Mouse (Mus musculus): ENCODE measurements at regions not wholly inside any gene's neighbourhood (a gene's known extent, or its start where the extent isn't known, plus 50 kb on each side); places are given as distances from the start of the nearest gene placed in this dataset.
"Not testable (repeated sequence)": the region's sequence is repeated elsewhere in the genome, so short reads cannot be mapped to it uniquely, and the experiment has no call there.

DNA sequence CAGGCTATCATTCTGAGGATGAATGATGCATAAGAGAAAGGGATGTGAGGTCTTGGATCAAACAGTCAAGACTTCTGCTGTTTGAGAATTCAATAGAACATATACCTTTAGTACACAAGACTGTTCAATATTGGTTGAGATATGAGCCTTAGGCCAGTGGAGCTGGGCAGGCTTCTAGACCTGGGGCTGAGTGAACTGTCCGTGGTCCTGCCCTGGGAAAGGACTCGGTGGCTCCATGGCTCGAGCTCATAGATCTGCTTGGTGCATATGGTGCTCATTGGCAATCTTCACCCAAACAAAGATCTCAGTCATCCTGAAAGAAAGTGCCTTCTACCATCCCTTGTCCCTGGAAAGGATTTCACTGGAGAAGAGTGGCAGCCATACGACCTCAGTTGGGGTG is 233.7 kb downstream of the Glrx3 start:
- H3K27ac ChIP-seq (ENCODE audit: control insufficient read depth, insufficient read depth, low read length) = no peak overlapping the region
- no peak overlapping the region for H3K4me3 ChIP-seq (ENCODE audit: control insufficient read depth, insufficient read depth, low read length)
- no peaks in the 10 kb centered on the region for H3K27me3 ChIP-seq (ENCODE audit: control insufficient read depth, insufficient read depth, low read length)
- H3K4me1 ChIP-seq (replicated peaks; ENCODE audit: control insufficient read depth, insufficient read depth, low read length) = no peaks in the 10 kb centered on the region
- WGBS = 60% methylated on average over 4 of the region's 4 CpGs
- no peaks in the 10 kb centered on the region for H3K36me3 ChIP-seq (ENCODE audit: control insufficient read depth, insufficient read depth, low read length)
- TF ChIP-seq CTCF (IDR thresholded peaks at IDR 0.05; ENCODE audit: borderline replicate concordance, control insufficient read depth, extremely low read depth, insufficient read depth, low read length, poor library complexity) (no peak), POLR2A (IDR thresholded peaks at IDR 0.05; ENCODE audit: control insufficient read depth, extremely low read depth, insufficient read depth, low read length, poor library complexity) (no peak)
- DNase-seq = no peak

DNA sequence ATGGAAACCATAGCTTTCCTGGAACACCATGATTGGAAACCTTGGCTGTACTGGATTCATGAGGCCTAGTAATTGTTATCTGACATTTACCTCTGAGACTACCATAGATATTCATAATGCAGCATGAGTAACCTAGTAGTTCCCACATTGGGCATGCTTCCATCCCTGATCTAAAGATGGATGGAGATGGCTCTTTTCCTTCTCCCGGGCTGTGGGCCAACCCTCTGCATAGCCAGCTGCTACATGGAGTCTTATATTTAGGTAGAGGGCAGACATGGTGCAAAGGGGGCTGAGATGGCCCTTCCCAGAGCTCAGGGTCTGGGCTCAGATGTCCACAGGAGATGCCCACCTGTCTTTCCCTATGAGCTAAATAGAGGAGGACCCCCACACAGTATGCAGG is 237.2 kb downstream of the Glrx3 start:
- Histone ChIP-seq H3K36me3 (ENCODE audit: control insufficient read depth, insufficient read depth, low read length) (no peaks in the 10 kb centered on the region), H3K4me3 (ENCODE audit: control insufficient read depth, insufficient read depth, low read length) (no peak overlapping the region), H3K27ac (ENCODE audit: control insufficient read depth, insufficient read depth, low read length) (no peak overlapping the region), H3K4me1 (replicated peaks; ENCODE audit: control insufficient read depth, insufficient read depth, low read length) (no peaks in the 10 kb centered on the region), H3K27me3 (ENCODE audit: control insufficient read depth, insufficient read depth, low read length) (no peaks in the 10 kb centered on the region)
- TF ChIP-seq CTCF (IDR thresholded peaks at IDR 0.05; ENCODE audit: borderline replicate concordance, control insufficient read depth, extremely low read depth, insufficient read depth, low read length, poor library complexity) (no peak), POLR2A (IDR thresholded peaks at IDR 0.05; ENCODE audit: control insufficient read depth, extremely low read depth, insufficient read depth, low read length, poor library complexity) (no peak)
- no peak for DNase-seq
- WGBS = 89% methylated on average over 1 of the region's 1 CpGs

- H3K27ac ChIP-seq (ENCODE audit: control insufficient read depth, insufficient read depth, low read length) = no peak overlapping the region
- H3K36me3 ChIP-seq (ENCODE audit: control insufficient read depth, insufficient read depth, low read length) = no peaks in the 10 kb centered on the region
- no peak overlapping the region for H3K4me3 ChIP-seq (ENCODE audit: control insufficient read depth, insufficient read depth, low read length)
- H3K27me3 ChIP-seq (ENCODE audit: control insufficient read depth, insufficient read depth, low read length) = no peaks in the 10 kb centered on the region
- WGBS = 89% methylated on average over 5 of the region's 5 CpGs
- DNase-seq = no peak
- H3K4me1 ChIP-seq (replicated peaks; ENCODE audit: control insufficient read depth, insufficient read depth, low read length) = no peaks in the 10 kb centered on the region
- TF ChIP-seq POLR2A (IDR thresholded peaks at IDR 0.05; ENCODE audit: control insufficient read depth, extremely low read depth, insufficient read depth, low read length, poor library complexity) = no peak
- no peak for TF ChIP-seq CTCF (IDR thresholded peaks at IDR 0.05; ENCODE audit: borderline replicate concordance, control insufficient read depth, extremely low read depth, insufficient read depth, low read length, poor library complexity)
Observed at GRCm38 (mm10) chr7:137675381-137675780, 238.0 kb downstream of the Glrx3 start.

DNA sequence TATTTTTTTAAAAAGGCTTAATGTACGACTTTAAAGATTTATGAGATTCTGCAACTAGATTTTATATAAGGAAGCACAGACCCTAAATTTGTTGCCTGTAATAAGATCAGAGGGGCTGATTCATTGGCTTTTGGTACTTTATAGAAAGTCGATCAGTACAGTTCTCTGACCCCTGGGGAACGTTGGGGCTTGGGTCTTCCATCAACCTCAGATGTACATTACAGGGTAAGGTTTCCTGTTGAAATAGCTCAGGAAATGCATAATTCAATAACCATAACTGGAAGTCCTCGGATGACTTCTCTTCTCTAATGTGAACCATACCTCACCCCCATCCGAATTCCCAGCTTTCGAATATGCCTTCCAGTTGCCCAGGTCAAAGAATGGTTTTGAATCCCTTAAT is 247.4 kb downstream of the Glrx3 start:
- no peak for DNase-seq
- H3K27me3 ChIP-seq (ENCODE audit: control insufficient read depth, insufficient read depth, low read length) = no peaks in the 10 kb centered on the region
- no peak overlapping the region for H3K27ac ChIP-seq (ENCODE audit: control insufficient read depth, insufficient read depth, low read length)
- H3K4me1 ChIP-seq (replicated peaks; ENCODE audit: control insufficient read depth, insufficient read depth, low read length) = no peaks in the 10 kb centered on the region
- H3K36me3 ChIP-seq (ENCODE audit: control insufficient read depth, insufficient read depth, low read length) = no peaks in the 10 kb centered on the region
- no peak overlapping the region for H3K4me3 ChIP-seq (ENCODE audit: control insufficient read depth, insufficient read depth, low read length)
- 75% methylated on average over 6 of the region's 6 CpGs for WGBS
- TF ChIP-seq CTCF (IDR thresholded peaks at IDR 0.05; ENCODE audit: borderline replicate concordance, control insufficient read depth, extremely low read depth, insufficient read depth, low read length, poor library complexity) (no peak), POLR2A (IDR thresholded peaks at IDR 0.05; ENCODE audit: control insufficient read depth, extremely low read depth, insufficient read depth, low read length, poor library complexity) (no peak)

GRCm38 (mm10) chr7:137685320-137685719 is 247.9 kb downstream of the Glrx3 start:
- Histone ChIP-seq H3K27me3 (ENCODE audit: control insufficient read depth, insufficient read depth, low read length) (no peaks in the 10 kb centered on the region), H3K4me1 (replicated peaks; ENCODE audit: control insufficient read depth, insufficient read depth, low read length) (no peaks in the 10 kb centered on the region), H3K36me3 (ENCODE audit: control insufficient read depth, insufficient read depth, low read length) (no peaks in the 10 kb centered on the region), H3K4me3 (ENCODE audit: control insufficient read depth, insufficient read depth, low read length) (no peak overlapping the region), H3K27ac (ENCODE audit: control insufficient read depth, insufficient read depth, low read length) (no peak overlapping the region)
- no peak for DNase-seq
- 58% methylated on average over 6 of the region's 6 CpGs for WGBS
- TF ChIP-seq CTCF (IDR thresholded peaks at IDR 0.05; ENCODE audit: borderline replicate concordance, control insufficient read depth, extremely low read depth, insufficient read depth, low read length, poor library complexity) (no peak), POLR2A (IDR thresholded peaks at IDR 0.05; ENCODE audit: control insufficient read depth, extremely low read depth, insufficient read depth, low read length, poor library complexity) (no peak)

- no peak overlapping the region for H3K27ac ChIP-seq (ENCODE audit: control insufficient read depth, insufficient read depth, low read length)
- TF ChIP-seq POLR2A (IDR thresholded peaks at IDR 0.05; ENCODE audit: control insufficient read depth, extremely low read depth, insufficient read depth, low read length, poor library complexity) (no peak), CTCF (IDR thresholded peaks at IDR 0.05; ENCODE audit: borderline replicate concordance, control insufficient read depth, extremely low read depth, insufficient read depth, low read length, poor library complexity) (no peak)
- H3K36me3 ChIP-seq (ENCODE audit: control insufficient read depth, insufficient read depth, low read length) = no peaks in the 10 kb centered on the region
- no peak overlapping the region for H3K4me3 ChIP-seq (ENCODE audit: control insufficient read depth, insufficient read depth, low read length)
- DNase-seq = no peak
- H3K4me1 ChIP-seq (replicated peaks; ENCODE audit: control insufficient read depth, insufficient read depth, low read length) = no peaks in the 10 kb centered on the region
- H3K27me3 ChIP-seq (ENCODE audit: control insufficient read depth, insufficient read depth, low read length) = no peaks in the 10 kb centered on the region
- WGBS = 91% methylated on average over 5 of the region's 5 CpGs
Observed at GRCm38 (mm10) chr7:137696831-137697230, 259.4 kb downstream of the Glrx3 start.

GRCm38 (mm10) chr7:137698501-137698900 is 261.1 kb downstream of the Glrx3 start:
- H3K27me3 ChIP-seq (ENCODE audit: control insufficient read depth, insufficient read depth, low read length) = not testable (repeated sequence)
- 90% methylated on average over 6 of the region's 6 CpGs for WGBS

More at GRCm38 (mm10) chr7:137698501-137698900, 261.1 kb downstream of the Glrx3 start:
- DNase-seq; H3K4me3 ChIP-seq (ENCODE audit: control insufficient read depth, insufficient read depth, low read length); H3K4me1 ChIP-seq (replicated peaks; ENCODE audit: control insufficient read depth, insufficient read depth, low read length); H3K36me3 ChIP-seq (ENCODE audit: control insufficient read depth, insufficient read depth, low read length); H3K27ac ChIP-seq (ENCODE audit: control insufficient read depth, insufficient read depth, low read length): not testable (repeated sequence)
